Mouse (Mus musculus) midbrain, embryonic 13.5 days (tissue): Measurements from ENCODE around the gene Bnip2. TPM values are rescaled to one million over a fixed set of nuclear protein-coding genes. Genes with fewer than 3 reads are reported as not detected.

Experiments
- ATAC-seq: fragments of 200-750 bp; cut with Nextera tagmentation; 2 replicates; pipeline ENCODE4 v1.8.0; 2017; ENCODE audit warnings: mild to moderate bottlenecking, moderate TSS enrichment, moderate library complexity
- H3K27ac ChIP-seq: fragments of 300-500 bp; sonication (generic); 2 replicates; pipeline ENCODE4 v1.5.1; 2015; ENCODE audit warnings: inconsistent platforms, mild to moderate bottlenecking, moderate library complexity
- H3K27me3 ChIP-seq: fragments of 300-500 bp; sonication (generic); 2 replicates; pipeline ENCODE4 v1.6.1; 2015; ENCODE audit warnings: mild to moderate bottlenecking, inconsistent platforms
- H3K36me3 ChIP-seq: fragments of 300-500 bp; sonication (generic); 2 replicates; pipeline ENCODE4 v1.6.1; 2015; ENCODE audit warnings: mild to moderate bottlenecking, inconsistent platforms
- H3K4me1 ChIP-seq: fragments of 300-500 bp; sonication (generic); replicated peaks from 2 replicates; pipeline ENCODE4 v1.6.1; 2015; ENCODE audit warnings: inconsistent platforms
- H3K4me2 ChIP-seq: fragments of 300-500 bp; sonication (generic); replicated peaks from 2 replicates; pipeline ENCODE4 v1.6.1; 2015; ENCODE audit warnings: moderate library complexity, mild to moderate bottlenecking, inconsistent platforms
- H3K4me3 ChIP-seq: fragments of 300-500 bp; sonication (generic); replicated peaks from 2 replicates; pipeline ENCODE4 v1.5.1; 2015; ENCODE audit warnings: mild to moderate bottlenecking, inconsistent platforms
- H3K9ac ChIP-seq: fragments of 300-500 bp; sonication (generic); replicated peaks from 2 replicates; pipeline ENCODE4 v1.6.1; 2015; ENCODE audit warnings: mild to moderate bottlenecking, inconsistent platforms
- H3K9me3 ChIP-seq: fragments of 300-500 bp; sonication (generic); 2 replicates; pipeline ENCODE4 v1.6.1; 2016; ENCODE audit warnings: mild to moderate bottlenecking, inconsistent platforms
- WGBS: fragments of 180-500 bp; shearing (Covaris S2); methylation state at CpG from one replicate; pipeline ENCODE4 v1.1.7; 2015; 5-methylcytosine and 5-hydroxymethylcytosine counted together
- polyA plus RNA-seq: library from polyadenylated mRNA; unstranded; fragments of >200 nt; fragmentation: Nextera tagmentation; extraction: Ambion mirVana; gene quantifications from 2 replicates; pipeline ENCODE4 v1.2.1, GENCODE M21; 2015

The Bnip2 gene
- polyA plus RNA-seq, 1 experiment from 2014 or later = 97.5 TPM

DNA sequence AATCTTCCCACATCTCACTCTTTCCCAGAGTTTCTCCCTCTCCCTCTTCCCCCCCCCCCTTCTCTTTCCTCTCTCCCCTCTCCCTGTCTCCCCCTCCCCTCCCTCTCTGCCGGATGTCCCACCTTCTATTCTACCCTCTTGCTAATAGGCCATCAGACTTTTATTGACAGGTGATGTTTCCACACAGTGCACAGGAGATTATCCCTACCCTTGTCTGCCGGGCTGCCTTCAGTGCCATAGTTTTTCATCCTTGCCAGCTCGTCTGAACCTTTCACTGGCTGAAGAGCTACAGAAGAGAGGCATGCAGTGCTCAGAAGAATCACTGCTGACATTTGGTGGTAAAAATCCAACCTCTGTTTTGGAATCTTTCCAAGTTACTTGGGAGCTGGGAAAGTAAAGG is 64.1 kb downstream of the Bnip2 start:
- Histone ChIP-seq H3K4me2 (no peak overlapping the region), H3K36me3 (no peaks in the 10 kb centered on the region), H3K9me3 (no peaks in the 10 kb centered on the region), H3K4me3 (no peak overlapping the region), H3K9ac (no peak overlapping the region), H3K27me3 (no peaks in the 10 kb centered on the region), H3K27ac (no peak overlapping the region), H3K4me1 (peaks cover 13% of the 10 kb centered on the region)
- no peak for ATAC-seq
- 33% methylated on average over 3 of the region's 3 CpGs for WGBS

Other genes with a start within 250 kb of the Bnip2 start
- 14.2 and 20.6 TPM in 2 replicates for gene Foxb1, start 228.5 kb upstream of the Bnip2 start, polyA plus RNA-seq
- 201 and 205 TPM in 2 replicates for gene Gtf2a2, start 23.1 kb downstream of the Bnip2 start, polyA plus RNA-seq
- not detected in 2 replicates for gene Gcnt3, start 48.6 kb downstream of the Bnip2 start, polyA plus RNA-seq
- gene Fam81a, start 153.1 kb downstream of the Bnip2 start, polyA plus RNA-seq = 4.0 and 5.1 TPM in 2 replicates
- 6.0 and 6.1 TPM in 2 replicates for gene Myo1e, start 217.9 kb downstream of the Bnip2 start, polyA plus RNA-seq